Comparison of ENCODE assay signal across 8 mouse cellular contexts in the genomic region with DNA sequence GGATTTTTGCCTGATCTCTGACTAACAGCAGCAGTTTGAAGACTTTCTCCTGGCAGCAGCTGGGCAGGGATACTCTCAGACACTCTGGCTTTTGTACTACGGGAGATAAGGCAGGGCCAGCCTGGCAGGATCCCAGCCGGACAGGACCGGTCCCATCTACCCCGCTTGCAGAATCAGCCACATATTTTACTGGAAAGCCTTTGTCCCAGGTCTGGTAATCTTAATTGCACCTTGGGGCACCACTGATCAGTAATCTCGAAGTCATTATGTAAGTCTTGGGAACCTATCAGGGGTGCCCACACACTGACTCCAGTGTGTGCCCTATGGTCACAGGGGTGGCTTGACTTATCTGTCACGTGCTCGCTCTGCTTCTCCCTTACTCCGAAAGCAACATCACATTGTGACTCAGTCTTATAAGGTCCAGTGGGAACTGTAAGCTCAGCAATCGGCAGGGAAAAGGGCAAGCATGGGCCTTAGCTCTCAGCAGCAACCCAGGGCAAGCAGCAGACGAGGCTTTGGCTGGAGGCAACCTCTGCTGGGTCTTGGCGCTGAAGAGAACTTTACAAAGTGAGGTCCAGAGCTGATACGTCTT.
DNase-seq lines count a peak whose midpoint lies in the region; TF ChIP-seq lines count a peak whose summit lies in the region.

No protein-coding gene starts in this region.

- TF ChIP-seq CTCF in brain, embryonic 14.5 days (IDR thresholded peaks at IDR 0.05; ENCODE audit: borderline replicate concordance, extremely low read depth, insufficient read depth, insufficient read length), result no peak

- intact Hi-C loops in heart, postnatal 25 days (cut with DNase I), result loop anchor here (5.0 kb wide), 1 partner anchor 93 kb away; no protein-coding TSS in a partner anchor

- peak; percentile 82 to 86 for DNase-seq in adrenal gland, adult (ENCODE audit: inconsistent age in 2 of 2, low spot score in 1 of 2)
- no peak for DNase-seq in adrenal gland, postnatal 4 days (ENCODE audit: low spot score in 2 of 2)
- DNase-seq in brain, embryonic 14.5 days (ENCODE audit: low read depth), result peak; percentile 31
- DNase-seq in heart, postnatal 25 days (ENCODE audit: low spot score), result peak; percentile 40
- peak; percentile 46 to 60 for DNase-seq in kidney, postnatal 36 days
- no peak for DNase-seq in right cerebral cortex, postnatal 36 days (ENCODE audit: low spot score in 2 of 2)
- no peak for DNase-seq in thymus, postnatal 4 days
- no peak for DNase-seq in right cerebral cortex, adult 2 months (ENCODE audit: low spot score in 2 of 2)

- no peak for TF ChIP-seq POLR2A in brain, embryonic 14.5 days (IDR thresholded peaks at IDR 0.05; ENCODE audit: borderline replicate concordance, extremely low read depth, insufficient read depth, insufficient read length, poor library complexity, severe bottlenecking)

Comparison
In these comparisons a context has a peak if more than half of its experiments do, and no peak if none do; other contexts are left out.
1. DNase-seq: peak in adrenal gland, adult (2 of 2), brain, embryonic 14.5 days (single experiment), heart, postnatal 25 days (single experiment) and kidney, postnatal 36 days (2 of 2); none in adrenal gland, postnatal 4 days (0 of 2), right cerebral cortex, postnatal 36 days (0 of 2), thymus, postnatal 4 days (single experiment) and right cerebral cortex, adult 2 months (0 of 2).